Mouse (Mus musculus) cerebellum, adult 8-10 months (tissue): ENCODE data around the gene Snrnp70.
A peak's percentile ranks its signal among the peaks of the same experiment; 100 is the strongest.
"Not testable (repeated sequence)": the region's sequence is repeated elsewhere in the genome, so short reads cannot be mapped to it uniquely, and the experiment has no call there.

Source experiments
- DNase-seq: peaks from one replicate; pipeline ENCODE4 v3.0.0; 2022

The Snrnp70 gene

GRCm38 (mm10) chr7:45367020-45367880 lies 28.3 kb downstream of the Snrnp70 start:
- peak; percentile 99 for DNase-seq

- no peak for DNase-seq
These were observed 28.9 kb downstream of the Snrnp70 start, which contains the start of gene Ppfia3 for GRCm38 (mm10) chr7:45366652-45367019. Gene Ppfia3 (minus strand): TSS chr7:45367019.

GRCm38 (mm10) chr7:45365742-45366651 lies 29.5 kb downstream of the Snrnp70 start:
- peak; percentile 65 for DNase-seq

- DNase-seq: no peak
These were observed 31.6 kb downstream of the Snrnp70 start for GRCm38 (mm10) chr7:45363983-45364382.

GRCm38 (mm10) chr7:45362801-45363200 lies 32.7 kb downstream of the Snrnp70 start:
- peak; percentile 78 for DNase-seq

- peak; percentile 87 for DNase-seq
These were observed 34.2 kb downstream of the Snrnp70 start for GRCm38 (mm10) chr7:45361243-45361804.

- peak; percentile 54 for DNase-seq
These were observed 35.0 kb downstream of the Snrnp70 start for GRCm38 (mm10) chr7:45360404-45361125.

- DNase-seq: not testable (repeated sequence)
These were observed 36.5 kb downstream of the Snrnp70 start for GRCm38 (mm10) chr7:45359081-45359480.

- no peak for DNase-seq
These were observed 39.5 kb downstream of the Snrnp70 start for GRCm38 (mm10) chr7:45356087-45356486.

- no peak for DNase-seq
These were observed 40.1 kb downstream of the Snrnp70 start for GRCm38 (mm10) chr7:45355318-45356020.

GRCm38 (mm10) chr7:45353041-45353440 lies 42.5 kb downstream of the Snrnp70 start:
- no peak for DNase-seq

GRCm38 (mm10) chr7:45346905-45347304 lies 48.6 kb downstream of the Snrnp70 start:
- DNase-seq: no peak

- no peak for DNase-seq
These were observed 52.0 kb downstream of the Snrnp70 start for GRCm38 (mm10) chr7:45343543-45343942.

- no peak for DNase-seq
These were observed 53.5 kb downstream of the Snrnp70 start for GRCm38 (mm10) chr7:45342081-45342480.

- peak; percentile 61 for DNase-seq
These were observed 54.2 kb downstream of the Snrnp70 start for GRCm38 (mm10) chr7:45341303-45341702.

GRCm38 (mm10) chr7:45340669-45341068 lies 54.9 kb downstream of the Snrnp70 start:
- DNase-seq: no peak

- DNase-seq: no peak
These were observed 55.5 kb downstream of the Snrnp70 start for GRCm38 (mm10) chr7:45340066-45340442.

GRCm38 (mm10) chr7:45339410-45340065 lies 56.0 kb downstream of the Snrnp70 start:
- DNase-seq: peak; percentile 72

GRCm38 (mm10) chr7:45338161-45338911 lies 57.2 kb downstream of the Snrnp70 start:
- peak; percentile 40 for DNase-seq

- DNase-seq: no peak
These were observed 58.1 kb downstream of the Snrnp70 start for GRCm38 (mm10) chr7:45337469-45337868.

- no peak for DNase-seq
These were observed 59.2 kb downstream of the Snrnp70 start for GRCm38 (mm10) chr7:45336319-45336718.
